Mouse (Mus musculus): ENCODE results near the gene BC024978. TPM values are rescaled to one million over a fixed set of nuclear protein-coding genes. Genes with fewer than 3 reads are reported as not detected.

Gene BC024978
- 1.6 TPM for polyA plus RNA-seq (2017; shearing (Covaris generic))

GRCm38 (mm10) chr7:27195681-27196611 is at the start of gene BC024978, which contains the start of gene Snrpa:
Gene BC024978, plus strand, starts transcription at chr7:27195781.
Gene Snrpa, minus strand, starts transcription at chr7:27196271.

GRCm38 (mm10) chr7:27153205-27153764 is 42.3 kb upstream of the BC024978 start, which contains the start of gene Cyp2t4:
Gene Cyp2t4, plus strand, starts transcription at chr7:27153714.

GRCm38 (mm10) chr7:27166614-27167474 is 28.7 kb upstream of the BC024978 start, which contains the start of gene Egln2:
Gene Egln2, minus strand, starts transcription at chr7:27166802.

GRCm38 (mm10) chr7:27178324-27179216 is 17.0 kb upstream of the BC024978 start, which contains the start of gene Rab4b:
Gene Rab4b, minus strand, starts transcription at chr7:27178896.

GRCm38 (mm10) chr7:27180837-27181695 is 14.5 kb upstream of the BC024978 start, which contains the start of the genes Gm21983 and Mia:
Gene Gm21983, minus strand, starts transcription at chr7:27181086.
Gene Mia, minus strand, starts transcription at chr7:27181157.

GRCm38 (mm10) chr7:27228281-27228821 is 32.8 kb downstream of the BC024978 start, which contains the start of gene Itpkc:
Gene Itpkc, minus strand, starts transcription at chr7:27228661.

GRCm38 (mm10) chr7:27232781-27233281 is 37.2 kb downstream of the BC024978 start, which contains the start of gene Coq8b:
Gene Coq8b, plus strand, starts transcription at chr7:27233023.

GRCm38 (mm10) chr7:27258205-27258899 is 62.8 kb downstream of the BC024978 start, which contains the start of gene Numbl:
Gene Numbl, plus strand, starts transcription at chr7:27258433.

Other genes starting within 250 kb of the BC024978 start
- gene Cyp2a12, start 166.7 kb upstream of the BC024978 start, polyA plus RNA-seq (2017; shearing (Covaris generic)): not detected
- not detected for gene Cyp2f2, start 75.9 kb upstream of the BC024978 start, polyA plus RNA-seq (2017; shearing (Covaris generic))
- 0.17 TPM for gene Cyp2t4, start 42.1 kb upstream of the BC024978 start, polyA plus RNA-seq (2017; shearing (Covaris generic))
- 82.0 TPM for gene Egln2, start 29.0 kb upstream of the BC024978 start, polyA plus RNA-seq (2017; shearing (Covaris generic))
- gene Rab4b, start 16.9 kb upstream of the BC024978 start, polyA plus RNA-seq (2017; shearing (Covaris generic)): 152 TPM
- 0.54 TPM for gene Gm21983, start 14.7 kb upstream of the BC024978 start, polyA plus RNA-seq (2017; shearing (Covaris generic))
- gene Mia, start 14.6 kb upstream of the BC024978 start, polyA plus RNA-seq (2017; shearing (Covaris generic)): not detected
- 115 TPM for gene Snrpa, start 490 bp downstream of the BC024978 start, polyA plus RNA-seq (2017; shearing (Covaris generic))
- 4.7 TPM for gene Itpkc, start 32.9 kb downstream of the BC024978 start, polyA plus RNA-seq (2017; shearing (Covaris generic))
- gene Coq8b, start 37.2 kb downstream of the BC024978 start, polyA plus RNA-seq (2017; shearing (Covaris generic)): 29.8 TPM
- 0.83 TPM for gene Numbl, start 62.7 kb downstream of the BC024978 start, polyA plus RNA-seq (2017; shearing (Covaris generic))
- 0.82 TPM for gene Ltbp4, start 141.9 kb downstream of the BC024978 start, polyA plus RNA-seq (2017; shearing (Covaris generic))
- 105 TPM for gene Shkbp1, start 160.2 kb downstream of the BC024978 start, polyA plus RNA-seq (2017; shearing (Covaris generic))
- gene Gm20479, start 161.6 kb downstream of the BC024978 start, polyA plus RNA-seq (2017; shearing (Covaris generic)): 0.61 TPM

Data from activated CD4-positive, CD25-positive, alpha-beta regulatory T cell, adult 9 weeks (primary cell).